9 mouse cellular contexts compared by ENCODE assay signal in genomic region chr17:3446191-3446950, GRCm38 (mm10).
DNase-seq lines count a peak whose midpoint lies in the region; ATAC-seq lines count a peak whose summit lies in the region.
"Had no signal": no experiment of that assay in that cellular context is flagged by ENCODE, and none has a peak within 500 bp of the region (broad histone marks: within the 10 kb centered on the region; RNA-seq: fewer than 3 reads in every experiment).

No protein-coding gene starts in this region.

- WGBS in forebrain, embryonic 15.5 days, result 47% methylated on average over 8 of the region's 8 CpGs
- WGBS in forebrain, embryonic 11.5 days, result 63% methylated on average over 8 of the region's 8 CpGs
- 66% methylated on average over 8 of the region's 8 CpGs for WGBS in neural tube, embryonic 14.5 days
- WGBS in neural tube, embryonic 15.5 days, result 59% methylated on average over 8 of the region's 8 CpGs

- no peak overlapping the region for H3K9ac ChIP-seq in forebrain, embryonic 15.5 days (replicated peaks)
- no peak overlapping the region for H3K9ac ChIP-seq in forebrain, embryonic 11.5 days (ENCODE audit: low read length)
- H3K9ac ChIP-seq in neural tube, embryonic 14.5 days (replicated peaks; ENCODE audit: low read depth, low read length), result no peak overlapping the region
- H3K9ac ChIP-seq in neural tube, embryonic 15.5 days (replicated peaks), result no peak overlapping the region
- H3K9ac ChIP-seq: neural tube, embryonic 12.5 days had no signal

- H3K4me2 ChIP-seq in forebrain, embryonic 15.5 days (replicated peaks), result no peak overlapping the region
- no peak overlapping the region for H3K4me2 ChIP-seq in forebrain, embryonic 11.5 days (ENCODE audit: low read depth, low read length, severe bottlenecking)
- H3K4me2 ChIP-seq in neural tube, embryonic 14.5 days (ENCODE audit: low read depth, low read length), result no peak overlapping the region
- H3K4me2 ChIP-seq in neural tube, embryonic 15.5 days, result no peak overlapping the region
- H3K4me2 ChIP-seq: neural tube, embryonic 12.5 days had no signal

- no peak for DNase-seq in forebrain, embryonic 11.5 days (ENCODE audit: low spot score)
- DNase-seq in layer of hippocampus, adult 9-11 months, result peak; percentile 35
- DNase-seq in thymus, postnatal 36 days, result no peak
- no peak for DNase-seq in Muller cell, postnatal 12 days (ENCODE audit: inconsistent ontology term)

- no peaks in the 10 kb centered on the region for H3K27me3 ChIP-seq in forebrain, embryonic 15.5 days
- no peaks in the 10 kb centered on the region for H3K27me3 ChIP-seq in forebrain, embryonic 11.5 days (ENCODE audit: control insufficient read depth, insufficient read depth, low read length)
- H3K27me3 ChIP-seq in neural tube, embryonic 14.5 days (ENCODE audit: control insufficient read depth, insufficient read depth, low read length), result no peaks in the 10 kb centered on the region
- no peaks in the 10 kb centered on the region for H3K27me3 ChIP-seq in neural tube, embryonic 15.5 days (replicated peaks)
- H3K27me3 ChIP-seq: neural tube, embryonic 12.5 days had no signal

- 0 out of 2 replicates have a peak overlapping the region, but pooled peaks have one; percentile 14 for H3K27ac ChIP-seq in forebrain, embryonic 15.5 days (replicated peaks)
- no peak overlapping the region for H3K27ac ChIP-seq in forebrain, embryonic 11.5 days (ENCODE audit: low read depth, low read length)
- 0 out of 2 replicates have a peak overlapping the region, but pooled peaks have one; percentile 3 for H3K27ac ChIP-seq in neural tube, embryonic 14.5 days (ENCODE audit: low read depth, low read length)
- no peak overlapping the region for H3K27ac ChIP-seq in neural tube, embryonic 15.5 days (replicated peaks)
- H3K27ac ChIP-seq: neural tube, embryonic 12.5 days had no signal

- H3K36me3 ChIP-seq in forebrain, embryonic 15.5 days, result peaks cover 12% of the 10 kb centered on the region
- H3K36me3 ChIP-seq in forebrain, embryonic 11.5 days (ENCODE audit: control insufficient read depth, insufficient read depth, low read length), result no peaks in the 10 kb centered on the region
- H3K36me3 ChIP-seq in neural tube, embryonic 14.5 days (ENCODE audit: control insufficient read depth, insufficient read depth, low read length), result no peaks in the 10 kb centered on the region
- no peaks in the 10 kb centered on the region for H3K36me3 ChIP-seq in neural tube, embryonic 15.5 days
- H3K36me3 ChIP-seq: neural tube, embryonic 12.5 days had no signal

- peaks cover 27% of the 10 kb centered on the region for H3K4me1 ChIP-seq in forebrain, embryonic 15.5 days
- no peaks in the 10 kb centered on the region for H3K4me1 ChIP-seq in forebrain, embryonic 11.5 days (replicated peaks; ENCODE audit: control insufficient read depth, insufficient read depth, low read length)
- H3K4me1 ChIP-seq in neural tube, embryonic 14.5 days (ENCODE audit: control insufficient read depth, insufficient read depth, low read length), result no peaks in the 10 kb centered on the region
- peaks cover 12% of the 10 kb centered on the region; the same call in 1 of the 2 replicates for H3K4me1 ChIP-seq in neural tube, embryonic 15.5 days
- H3K4me1 ChIP-seq: neural tube, embryonic 12.5 days had no signal

- H3K4me3 ChIP-seq in forebrain, embryonic 15.5 days, result no peak overlapping the region
- H3K4me3 ChIP-seq in forebrain, embryonic 11.5 days (ENCODE audit: low read depth, low read length), result no peak overlapping the region
- no peak overlapping the region for H3K4me3 ChIP-seq in neural tube, embryonic 14.5 days (ENCODE audit: low read depth, low read length)
- no peak overlapping the region for H3K4me3 ChIP-seq in neural tube, embryonic 15.5 days (replicated peaks)
- H3K4me3 ChIP-seq: neural tube, embryonic 12.5 days had no signal

- ATAC-seq in forebrain, embryonic 15.5 days (replicated peaks), result no peak
- no peak for ATAC-seq in forebrain, embryonic 11.5 days (replicated peaks; ENCODE audit: low FRiP score)
- ATAC-seq in neural tube, embryonic 14.5 days (ENCODE audit: low read depth), result no peak
- no peak for ATAC-seq in neural tube, embryonic 15.5 days (ENCODE audit: low FRiP score)
- ATAC-seq in granulocyte monocyte progenitor cell, adult 5-6 weeks (replicated peaks; ENCODE audit: poor library complexity, severe bottlenecking), result peak; percentile 68

- no peaks in the 10 kb centered on the region for H3K9me3 ChIP-seq in forebrain, embryonic 15.5 days
- H3K9me3 ChIP-seq in forebrain, embryonic 11.5 days (ENCODE audit: control insufficient read depth, low read length), result no peaks in the 10 kb centered on the region
- H3K9me3 ChIP-seq in neural tube, embryonic 14.5 days (ENCODE audit: control insufficient read depth, low read length), result no peaks in the 10 kb centered on the region
- H3K9me3 ChIP-seq in neural tube, embryonic 15.5 days (replicated peaks), result no peaks in the 10 kb centered on the region
- H3K9me3 ChIP-seq: neural tube, embryonic 12.5 days had no signal

Comparison
In these comparisons a context has a peak if more than half of its experiments do, and no peak if none do; other contexts are left out.
1. H3K27ac ChIP-seq: peak in forebrain, embryonic 15.5 days (single experiment) and neural tube, embryonic 14.5 days (single experiment); none in forebrain, embryonic 11.5 days (single experiment) and neural tube, embryonic 15.5 days (single experiment).